Mouse (Mus musculus) spleen, postnatal 10 days (tissue): ENCODE measurements at regions not wholly inside any gene's neighbourhood (a gene's known extent, or its start where the extent isn't known, plus 50 kb on each side); places are given as distances from the start of the nearest gene placed in this dataset.
"Not testable (repeated sequence)": the region's sequence is repeated elsewhere in the genome, so short reads cannot be mapped to it uniquely, and the experiment has no call there.

Experiments
- DNase-seq, 2 experiments: peaks; one replicate each; pipeline ENCODE4 v3.0.0; 2021 to 2022; ENCODE audit warnings: low spot score in 2 of 2

DNA sequence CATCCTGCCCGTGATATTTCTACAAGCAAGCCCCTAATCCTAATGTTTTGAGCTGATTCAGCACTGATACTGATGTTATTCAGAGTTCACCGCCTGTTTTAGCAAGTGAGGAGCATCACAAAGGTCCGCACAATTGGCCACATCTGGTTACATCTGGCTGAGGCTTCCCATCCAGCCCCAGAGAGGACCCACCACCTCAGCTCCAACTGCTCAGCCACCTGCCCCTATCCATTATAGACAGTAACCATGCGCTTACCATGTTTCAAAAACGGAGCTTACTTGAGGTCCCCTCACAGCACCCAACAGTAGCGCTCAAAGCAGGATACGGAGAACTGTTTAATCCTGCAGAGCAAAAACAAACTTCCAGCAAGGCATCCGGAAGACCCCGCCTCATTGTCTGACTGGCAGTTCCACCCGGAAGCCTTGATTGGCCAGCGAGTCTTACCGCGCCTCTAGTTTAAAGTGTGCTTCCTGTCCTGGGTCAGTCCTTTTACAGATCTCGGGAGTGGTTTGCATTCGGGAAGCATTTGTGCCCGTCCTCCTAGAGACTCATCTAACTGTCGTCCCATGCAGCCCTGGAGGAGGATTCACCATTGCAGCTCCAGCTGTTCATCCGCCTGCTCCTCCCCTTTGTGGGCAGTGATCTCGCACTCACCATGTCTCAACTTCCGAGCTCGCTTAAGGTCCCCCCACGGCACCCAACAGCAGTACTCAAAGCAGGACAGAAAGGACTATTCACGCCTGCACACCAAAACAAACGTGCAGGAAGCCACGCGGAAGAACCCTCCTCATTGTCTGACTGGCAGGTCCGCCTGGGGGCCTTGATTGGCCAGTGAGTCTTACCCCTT, 69.9 kb upstream of the Zfp825 start:
- DNase-seq: peak; percentile 45 to 67

DNA sequence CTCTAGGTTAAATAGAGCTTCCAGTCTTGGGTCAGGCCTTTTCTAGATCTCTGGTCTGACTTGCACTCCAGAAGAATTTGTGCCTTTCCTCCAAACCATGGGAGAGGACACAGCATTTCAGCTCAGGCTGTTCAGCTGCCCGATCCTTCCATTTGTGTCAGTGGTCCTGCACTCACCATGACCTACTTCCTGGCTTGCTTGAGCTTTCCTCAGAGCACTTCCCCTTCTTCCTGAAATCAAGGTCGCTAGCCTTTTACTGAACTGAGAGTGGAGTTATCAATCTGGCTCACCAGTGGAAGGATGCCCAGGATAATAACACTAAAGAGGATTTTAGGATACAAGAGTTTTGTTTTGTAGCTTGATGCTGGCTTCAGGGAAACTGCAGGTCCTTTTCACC, 70.5 kb upstream of the Zfp825 start:
- not testable (repeated sequence) for DNase-seq

DNA sequence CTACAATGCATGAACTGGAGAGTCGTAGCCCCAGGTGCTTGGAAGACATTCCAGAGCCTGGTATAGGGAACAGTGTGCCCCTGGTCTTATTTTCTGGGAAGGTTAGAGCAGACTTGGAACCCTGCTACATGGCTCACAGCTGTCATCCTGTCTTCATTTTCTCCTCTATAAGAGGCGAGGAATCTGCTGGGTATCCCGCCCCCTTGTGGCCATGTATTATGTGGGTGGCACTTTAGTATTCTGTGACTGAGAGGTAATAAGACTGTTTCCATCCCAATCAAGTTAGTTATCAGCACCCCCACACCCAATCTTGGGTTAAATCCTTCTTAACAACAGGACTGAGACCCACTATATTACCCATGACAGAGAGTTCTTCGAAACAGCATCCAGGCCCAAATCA, 69.4 kb upstream of the Erap1 start:
- DNase-seq: peak; percentile 10 to 58
